Mouse (Mus musculus) kidney, embryonic 14.5 days (tissue): ENCODE measurements around the gene 2410004B18Rik. TPM values are rescaled to one million over a fixed set of nuclear protein-coding genes. Genes with fewer than 3 reads are reported as not detected.
"Not testable (repeated sequence)": the region's sequence is repeated elsewhere in the genome, so short reads cannot be mapped to it uniquely, and the experiment has no call there.

Source experiments
- ATAC-seq: fragments of 200-750 bp; cut with Nextera tagmentation; 2 replicates; pipeline ENCODE4 v1.8.0; 2017; ENCODE audit warnings: moderate number of reproducible peaks, mild to moderate bottlenecking, moderate TSS enrichment, moderate library complexity; ENCODE audit not compliant: low FRiP score, low TSS enrichment
- H3K27ac ChIP-seq: fragments of 300-500 bp; sonication (generic); 2 replicates; pipeline ENCODE4 v1.5.1; 2014; ENCODE audit warnings: low read depth, mild to moderate bottlenecking, low read length, moderate library complexity, mixed read lengths
- H3K27me3 ChIP-seq: fragments of 300-500 bp; sonication (generic); 2 replicates; pipeline ENCODE4 v1.6.1; 2014; ENCODE audit warnings: mild to moderate bottlenecking, low read length; ENCODE audit not compliant: control insufficient read depth, insufficient read depth
- H3K36me3 ChIP-seq: fragments of 300-500 bp; sonication (generic); 2 replicates; pipeline ENCODE4 v1.6.1; 2014; ENCODE audit warnings: low read length, mixed read lengths; ENCODE audit not compliant: control insufficient read depth, insufficient read depth
- H3K4me1 ChIP-seq: fragments of 300-500 bp; sonication (generic); 2 replicates; pipeline ENCODE4 v1.6.1; 2014; ENCODE audit warnings: low read length, mixed read lengths; ENCODE audit not compliant: control insufficient read depth, insufficient read depth
- H3K4me2 ChIP-seq: fragments of 300-500 bp; sonication (generic); replicated peaks from 2 replicates; pipeline ENCODE4 v1.6.1; 2014; ENCODE audit warnings: low read depth, mild to moderate bottlenecking, low read length
- H3K4me3 ChIP-seq: fragments of 300-500 bp; sonication (generic); 2 replicates; pipeline ENCODE4 v1.5.1; 2014; ENCODE audit warnings: mild to moderate bottlenecking, low read length
- H3K9ac ChIP-seq: fragments of 300-500 bp; sonication (generic); 2 replicates; pipeline ENCODE4 v1.6.1; 2014; ENCODE audit warnings: low read depth, mild to moderate bottlenecking, low read length, moderate library complexity
- H3K9me3 ChIP-seq: fragments of 300-500 bp; sonication (generic); 2 replicates; pipeline ENCODE4 v1.6.1; 2016; ENCODE audit warnings: low read length; ENCODE audit not compliant: control insufficient read depth
- WGBS: fragments of 180-500 bp; shearing (Covaris S2); extraction: QIAGEN DNeasy Blood & Tissue Kit; methylation state at CpG from one replicate; pipeline ENCODE4 v1.1.7; 2014; 5-methylcytosine and 5-hydroxymethylcytosine counted together
- polyA plus RNA-seq: library from polyadenylated mRNA; unstranded; fragments of >200 nt; fragmentation: Nextera tagmentation; extraction: Ambion mirVana; gene quantifications from 2 replicates; pipeline ENCODE4 v1.2.1, GENCODE M21; 2014

Gene 2410004B18Rik
- polyA plus RNA-seq, 1 experiment from 2014 or later, result 55.7 TPM

DNA sequence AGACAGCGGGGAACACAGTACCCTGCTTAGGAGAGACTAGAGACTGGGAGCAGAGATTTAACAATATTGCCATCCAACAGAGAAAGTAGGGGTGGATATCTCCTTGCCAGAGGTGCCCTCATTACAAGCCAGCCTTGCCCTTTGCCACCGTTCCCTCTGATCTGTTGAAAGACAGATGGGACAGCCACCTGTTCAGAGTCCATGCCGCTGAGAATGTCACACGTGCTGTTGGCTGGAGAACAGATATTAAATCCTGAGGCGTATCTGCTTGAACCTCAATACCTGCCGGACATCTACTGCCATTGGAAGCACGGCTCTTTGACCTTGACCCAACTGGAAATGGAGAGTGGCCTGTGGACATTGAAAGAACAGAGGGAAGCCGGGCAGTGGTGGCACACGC is 31.2 kb upstream of the 2410004B18Rik start:
- no peak overlapping the region for H3K4me2 ChIP-seq
- 0 out of 2 replicates have a peak, but pooled peaks cover 2% of the 10 kb centered on the region for H3K4me1 ChIP-seq
- no peaks in the 10 kb centered on the region for H3K27me3 ChIP-seq
- no peak for ATAC-seq
- no peak overlapping the region for H3K9ac ChIP-seq
- no peak overlapping the region for H3K27ac ChIP-seq
- 87% methylated on average over 9 of the region's 9 CpGs for WGBS
- no peaks in the 10 kb centered on the region for H3K9me3 ChIP-seq
- H3K4me3 ChIP-seq, result no peak overlapping the region
- no peaks in the 10 kb centered on the region for H3K36me3 ChIP-seq

DNA sequence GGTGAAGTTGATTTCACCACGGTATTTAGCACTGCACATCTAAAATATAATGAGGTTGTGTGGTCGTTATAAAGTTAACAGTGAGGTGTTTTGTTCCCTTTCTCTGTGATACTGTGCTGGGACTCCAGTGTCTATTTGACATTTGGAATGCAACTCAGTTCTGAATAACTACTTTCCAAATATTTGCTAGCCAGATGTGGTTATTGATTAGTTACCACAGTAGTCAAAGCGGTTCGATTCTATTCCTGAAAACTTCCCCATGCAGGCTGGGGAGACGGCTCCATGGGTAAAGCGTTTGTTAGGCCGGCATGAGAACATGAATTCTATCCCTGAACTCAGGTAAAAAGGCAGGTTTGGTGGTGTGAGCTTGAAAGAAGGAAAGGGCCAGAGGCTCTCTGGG is 25.3 kb upstream of the 2410004B18Rik start:
- no peak overlapping the region for H3K9ac ChIP-seq
- no peak overlapping the region for H3K4me2 ChIP-seq
- H3K4me1 ChIP-seq, result 0 out of 2 replicates have a peak, but pooled peaks cover 2% of the 10 kb centered on the region
- H3K9me3 ChIP-seq, result no peaks in the 10 kb centered on the region
- WGBS, result 91% methylated on average over 7 of the region's 7 CpGs
- no peaks in the 10 kb centered on the region for H3K27me3 ChIP-seq
- H3K36me3 ChIP-seq, result no peaks in the 10 kb centered on the region
- no peak for ATAC-seq
- no peak overlapping the region for H3K27ac ChIP-seq
- H3K4me3 ChIP-seq, result no peak overlapping the region

DNA sequence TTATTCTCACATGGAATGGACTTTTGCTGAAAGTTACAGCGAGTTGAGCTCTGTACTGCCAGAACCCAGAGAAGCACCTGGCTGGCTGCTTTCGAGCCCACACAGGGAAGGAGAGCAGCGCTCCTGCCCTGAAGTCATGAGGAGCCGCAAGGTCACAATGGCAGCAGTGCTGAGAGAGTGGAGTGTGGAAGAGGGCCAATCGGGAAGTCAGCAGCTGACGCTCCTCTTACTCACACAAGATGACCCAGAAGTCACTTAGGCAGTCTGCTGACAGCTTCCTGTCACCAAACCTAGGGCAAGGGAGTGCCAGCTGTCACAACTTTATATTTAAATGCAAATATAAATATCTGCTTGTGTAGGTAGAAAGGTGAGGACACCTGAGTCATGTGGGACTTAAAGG is 24.6 kb upstream of the 2410004B18Rik start:
- Histone ChIP-seq H3K4me2 (no peak overlapping the region), H3K27ac (no peak overlapping the region), H3K27me3 (no peaks in the 10 kb centered on the region), H3K36me3 (no peaks in the 10 kb centered on the region), H3K4me1 (no peaks in the 10 kb centered on the region), H3K4me3 (no peak overlapping the region), H3K9me3 (no peaks in the 10 kb centered on the region), H3K9ac (no peak overlapping the region)
- 79% methylated on average over 6 of the region's 6 CpGs for WGBS
- ATAC-seq, result no peak

DNA sequence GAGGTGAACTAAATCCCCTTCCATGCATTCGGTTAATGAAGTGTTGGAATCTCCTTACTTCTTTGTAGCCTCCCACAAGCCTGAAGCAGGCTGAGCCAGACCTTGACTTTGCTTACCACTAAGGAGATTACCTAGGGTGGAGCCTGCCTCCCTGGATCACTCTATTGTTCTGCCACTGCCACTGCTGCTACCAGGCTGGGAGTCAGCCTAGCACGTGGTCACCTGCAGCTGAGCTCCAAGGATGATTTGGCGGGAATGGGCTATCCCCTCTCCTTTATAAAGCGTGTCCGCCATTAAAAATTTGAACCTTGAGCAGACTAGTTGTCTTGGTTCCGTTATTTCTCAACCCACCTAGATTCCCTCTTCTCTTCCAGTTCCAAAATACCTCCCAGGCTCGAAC is 23.9 kb upstream of the 2410004B18Rik start:
- ATAC-seq, H3K9me3 ChIP-seq, H3K4me2 ChIP-seq, H3K4me1 ChIP-seq, H3K9ac ChIP-seq, H3K4me3 ChIP-seq, H3K27ac ChIP-seq, H3K27me3 ChIP-seq, H3K36me3 ChIP-seq: not testable (repeated sequence)
- WGBS, result 83% methylated on average over 7 of the region's 7 CpGs

DNA sequence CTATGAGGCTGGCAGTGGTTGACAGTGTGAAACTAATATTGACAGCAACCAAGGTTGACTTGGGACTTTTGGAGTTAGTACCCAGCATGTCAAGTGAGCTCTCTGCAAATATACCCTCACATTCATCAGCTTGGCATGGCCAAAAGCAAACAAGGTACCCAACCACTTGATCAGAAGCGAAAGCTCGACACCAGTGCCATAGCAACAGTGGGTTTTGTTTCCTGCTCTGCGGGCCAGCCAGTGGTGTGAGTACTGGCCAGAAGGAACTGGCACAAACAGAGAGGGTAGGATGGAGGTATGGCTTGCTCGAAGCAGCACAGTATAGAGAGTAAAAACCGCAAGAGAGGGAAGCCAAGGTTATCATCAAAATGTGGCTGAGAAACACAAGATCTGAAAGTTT is 21.4 kb upstream of the 2410004B18Rik start:
- Histone ChIP-seq H3K4me1 (no peaks in the 10 kb centered on the region), H3K36me3 (no peaks in the 10 kb centered on the region), H3K27ac (no peak overlapping the region), H3K9ac (no peak overlapping the region), H3K9me3 (no peaks in the 10 kb centered on the region), H3K4me2 (no peak overlapping the region), H3K27me3 (no peaks in the 10 kb centered on the region), H3K4me3 (no peak overlapping the region)
- no peak for ATAC-seq
- 88% methylated on average over 5 of the region's 5 CpGs for WGBS

DNA sequence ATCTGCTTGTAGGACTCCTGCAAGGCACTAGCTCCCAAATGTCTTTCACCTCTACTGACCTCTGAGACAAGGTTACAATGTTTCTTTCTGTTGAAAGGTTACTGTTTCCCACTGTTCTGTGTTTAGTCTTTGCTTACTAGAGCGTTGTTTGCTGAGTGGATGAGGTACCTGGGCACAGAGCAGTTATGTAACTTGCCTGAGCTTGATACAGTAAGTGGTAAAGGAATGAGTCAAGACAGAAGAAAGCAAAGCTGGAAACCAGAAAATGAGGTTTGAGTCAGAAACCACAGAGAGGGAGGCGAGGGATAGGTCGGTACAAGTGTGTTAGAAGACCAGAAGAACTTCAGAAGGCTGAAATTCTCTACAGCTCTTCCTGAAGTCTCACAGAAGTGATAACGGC is 21.0 kb upstream of the 2410004B18Rik start:
- Histone ChIP-seq H3K36me3 (no peaks in the 10 kb centered on the region), H3K4me3 (no peak overlapping the region), H3K4me2 (no peak overlapping the region), H3K9ac (no peak overlapping the region), H3K27me3 (no peaks in the 10 kb centered on the region), H3K27ac (no peak overlapping the region), H3K4me1 (no peaks in the 10 kb centered on the region), H3K9me3 (no peaks in the 10 kb centered on the region)
- 90% methylated on average over 4 of the region's 4 CpGs for WGBS
- no peak for ATAC-seq

DNA sequence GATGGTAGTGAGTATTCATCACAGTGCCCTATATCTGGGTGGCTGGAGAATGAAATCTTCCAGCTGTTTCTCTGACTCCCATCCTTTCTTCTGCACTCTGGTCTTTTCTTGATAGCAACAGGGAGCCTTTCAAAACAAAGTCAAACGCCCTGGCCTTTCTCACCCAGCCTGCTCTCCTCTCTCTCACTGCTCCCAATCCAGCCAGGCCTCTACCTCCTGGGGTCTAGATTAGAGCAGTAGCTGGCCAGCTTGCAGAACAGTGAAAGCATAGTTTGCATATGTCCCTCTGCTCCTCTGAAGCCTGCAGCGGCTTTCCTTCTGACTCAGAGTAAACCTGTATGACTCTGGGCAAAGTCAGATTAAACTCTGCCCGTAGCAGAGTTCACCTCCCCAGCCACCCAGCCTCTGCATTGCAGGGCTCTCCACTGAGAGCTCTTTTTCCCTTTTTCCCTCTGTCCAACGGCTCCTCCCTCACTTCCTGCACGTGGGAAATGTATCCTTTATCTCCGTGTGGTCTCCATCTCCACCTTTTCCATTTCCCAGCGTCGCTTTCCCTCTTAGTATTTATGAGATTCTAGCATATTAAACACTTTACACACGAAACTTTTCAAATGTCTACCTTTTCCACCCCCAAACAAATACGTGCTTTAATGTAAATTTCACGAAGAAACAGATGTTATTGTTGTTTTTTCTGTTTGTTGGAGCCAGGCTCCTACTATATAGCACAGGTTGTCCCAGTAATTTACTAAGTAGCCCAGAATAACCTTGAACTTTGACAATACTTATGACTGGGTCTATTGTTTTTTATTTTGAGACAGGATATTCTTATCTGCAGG is 15.6 kb upstream of the 2410004B18Rik start, which contains the start of gene Bcl10:
Gene Bcl10, plus strand, starts transcription at position 786 of the 836 bp plus-strand sequence.
- peak within 1 kb of the TSS; percentile 87 for H3K27ac ChIP-seq

DNA sequence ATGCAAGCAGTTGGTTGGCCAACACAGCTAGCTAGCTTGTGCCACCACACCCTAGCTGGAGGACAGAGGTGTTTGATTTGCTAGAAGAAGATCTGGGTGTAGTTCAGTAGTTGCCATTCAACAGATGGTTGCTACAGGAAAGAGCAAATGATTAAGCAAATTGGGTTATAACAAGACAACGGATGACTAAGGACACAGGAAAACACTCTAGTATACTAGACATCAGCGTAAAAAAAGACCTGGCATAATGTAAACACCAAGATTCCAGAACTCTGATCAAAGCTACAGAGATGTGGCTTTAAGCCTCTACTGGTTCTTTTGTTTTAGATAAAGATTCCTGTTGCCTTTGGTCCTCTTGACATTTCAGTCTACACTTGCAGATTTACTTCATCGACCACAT is 14.8 kb upstream of the 2410004B18Rik start:
- Histone ChIP-seq H3K4me1 (peaks cover 7% of the 10 kb centered on the region), H3K9me3 (no peaks in the 10 kb centered on the region), H3K9ac (no peak overlapping the region), H3K27ac (no peak overlapping the region), H3K4me3 (no peak overlapping the region), H3K4me2 (no peak overlapping the region), H3K36me3 (peaks cover 3% of the 10 kb centered on the region; the same call in 1 of the 2 replicates), H3K27me3 (no peaks in the 10 kb centered on the region)
- ATAC-seq, result no peak
- 66% methylated on average over 3 of the region's 3 CpGs for WGBS

More for the DNA sequence above, 15.6 kb upstream of the 2410004B18Rik start, which contains the start of gene Bcl10:
- Histone ChIP-seq H3K9ac (peak within 1 kb of the TSS; percentile 34), H3K4me1 (peaks cover 7% of the 10 kb centered on the region), H3K36me3 (no peaks in the 10 kb centered on the region), H3K27me3 (no peaks in the 10 kb centered on the region), H3K9me3 (no peaks in the 10 kb centered on the region), H3K4me2 (peak within 1 kb of the TSS; percentile 57), H3K4me3 (peak within 1 kb of the TSS; percentile 42)
- WGBS, result 36% methylated on average over 11 of the region's 11 CpGs
- no peak for ATAC-seq

DNA sequence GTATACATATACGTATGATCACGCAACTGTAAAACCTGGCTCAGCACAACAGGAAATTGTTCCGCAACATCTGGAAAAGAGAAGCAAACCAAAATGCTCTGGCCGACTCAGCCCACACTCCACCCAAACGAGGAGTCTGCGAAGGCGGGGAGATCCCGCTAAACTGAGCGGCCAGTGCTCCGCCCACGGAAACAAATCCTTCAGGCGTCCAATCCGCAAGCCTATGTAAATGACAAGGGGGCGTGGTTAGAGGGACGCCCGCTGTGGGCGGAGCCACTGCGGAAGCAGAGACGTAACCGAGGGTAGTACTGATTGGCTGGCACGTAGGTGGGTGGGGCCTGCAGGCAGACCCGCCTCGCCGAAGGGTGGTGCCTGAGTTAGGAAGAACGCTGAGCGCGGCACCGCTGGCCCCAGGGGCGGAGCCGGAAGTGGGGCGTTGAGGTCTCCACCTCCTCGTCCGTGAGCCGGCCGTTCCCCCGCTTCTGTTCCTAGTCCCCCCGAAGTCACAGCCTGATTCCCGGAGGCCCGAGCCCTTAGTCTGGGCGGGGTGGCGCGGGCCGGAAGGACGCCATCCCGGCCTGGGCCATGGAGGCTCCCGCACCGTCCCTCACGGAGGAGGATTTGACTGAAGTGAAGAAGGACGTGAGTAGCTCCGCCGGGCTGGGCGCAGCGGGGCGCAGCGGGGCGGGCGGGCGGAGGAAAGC is 13.8 kb upstream of the 2410004B18Rik start:
- ATAC-seq, result peak; percentile 100
- H3K4me2 ChIP-seq, result peak overlapping the region; percentile 57
- WGBS, result under 1% methylated on average over 54 of the region's 58 CpGs
- no peaks in the 10 kb centered on the region for H3K9me3 ChIP-seq
- H3K36me3 ChIP-seq, result peaks cover 5% of the 10 kb centered on the region; the same call in 1 of the 2 replicates
- H3K4me3 ChIP-seq, result peak overlapping the region; percentile 91
- peaks cover 7% of the 10 kb centered on the region for H3K4me1 ChIP-seq
- H3K9ac ChIP-seq, result peak overlapping the region; percentile 90
- no peaks in the 10 kb centered on the region for H3K27me3 ChIP-seq
- peak overlapping the region; percentile 87 for H3K27ac ChIP-seq
